Mouse (Mus musculus) hindbrain, embryonic 10.5 days (tissue): Measurements from ENCODE around the gene Kif26a. TPM values are rescaled to one million over a fixed set of nuclear protein-coding genes. Genes with fewer than 3 reads are reported as not detected.

Source experiments
- DNase-seq: peaks from one replicate; pipeline ENCODE4 v3.0.0-alpha.2; 2017; ENCODE audit warnings: low spot score
- H3K27ac ChIP-seq: fragments of 300-500 bp; sonication (generic); 2 replicates; pipeline ENCODE4 v1.5.1; 2016; ENCODE audit warnings: mild to moderate bottlenecking, moderate library complexity
- H3K27me3 ChIP-seq: fragments of 300-500 bp; sonication (generic); 2 replicates; pipeline ENCODE4 v1.6.1; 2016; ENCODE audit warnings: mild to moderate bottlenecking; ENCODE audit not compliant: poor library complexity, insufficient read depth, severe bottlenecking
- H3K36me3 ChIP-seq: fragments of 300-500 bp; sonication (generic); 2 replicates; pipeline ENCODE4 v1.6.1; 2016; ENCODE audit warnings: mild to moderate bottlenecking, moderate library complexity
- H3K4me1 ChIP-seq: fragments of 300-500 bp; sonication (generic); replicated peaks from 2 replicates; pipeline ENCODE4 v1.6.1; 2016; ENCODE audit warnings: mild to moderate bottlenecking
- H3K4me3 ChIP-seq: fragments of 300-500 bp; sonication (generic); 2 replicates; pipeline ENCODE4 v1.5.1; 2016; ENCODE audit warnings: mild to moderate bottlenecking, moderate library complexity
- H3K9me3 ChIP-seq: fragments of 300-500 bp; sonication (generic); 2 replicates; pipeline ENCODE4 v1.6.1; 2016; ENCODE audit warnings: mild to moderate bottlenecking, moderate library complexity
- WGBS: fragments of 180-500 bp; shearing (Covaris S2); methylation state at CpG from one replicate; pipeline ENCODE4 v1.1.7; 2016; 5-methylcytosine and 5-hydroxymethylcytosine counted together
- polyA plus RNA-seq: library from polyadenylated mRNA; unstranded; fragments of >200 nt; fragmentation: Nextera tagmentation; extraction: Ambion mirVana; gene quantifications from 2 replicates; pipeline ENCODE4 v1.2.1, GENCODE M21; 2016

Gene Kif26a
- polyA plus RNA-seq, 1 experiment from 2014 or later, result 3.1 TPM

GRCm38 (mm10) chr12:112141300-112141699 is 4.7 kb upstream of the Kif26a start:
- DNase-seq, result peak; percentile 60
- no peaks in the 10 kb centered on the region for H3K36me3 ChIP-seq
- no peaks in the 10 kb centered on the region for H3K9me3 ChIP-seq
- WGBS, result 6% methylated on average over 6 of the region's 6 CpGs
- no peak overlapping the region for H3K4me3 ChIP-seq
- H3K4me1 ChIP-seq, result peaks cover 47% of the 10 kb centered on the region
- H3K27ac ChIP-seq, result no peak overlapping the region
- peaks cover 64% of the 10 kb centered on the region for H3K27me3 ChIP-seq

- H3K4me1 ChIP-seq, result peaks cover 67% of the 10 kb centered on the region
- 4% methylated on average over 14 of the region's 14 CpGs for WGBS
- H3K9me3 ChIP-seq, result no peaks in the 10 kb centered on the region
- peaks cover 79% of the 10 kb centered on the region for H3K27me3 ChIP-seq
- H3K27ac ChIP-seq, result no peak overlapping the region
- peak; percentile 59 for DNase-seq
- no peaks in the 10 kb centered on the region for H3K36me3 ChIP-seq
- H3K4me3 ChIP-seq, result peak overlapping the region; percentile 61
Measured at GRCm38 (mm10) chr12:112143116-112143832, 2.7 kb upstream of the Kif26a start.

- DNase-seq, result peak; percentile 46
- Histone ChIP-seq H3K36me3 (0 out of 2 replicates have a peak, but pooled peaks cover 2% of the 10 kb centered on the region), H3K27me3 (peaks cover 85% of the 10 kb centered on the region), H3K4me3 (peak overlapping the region; percentile 61), H3K9me3 (no peaks in the 10 kb centered on the region), H3K4me1 (peaks cover 72% of the 10 kb centered on the region), H3K27ac (peak overlapping the region; percentile 89)
- under 1% methylated on average over 52 of the region's 52 CpGs for WGBS
Measured at GRCm38 (mm10) chr12:112143833-112144201, 2.2 kb upstream of the Kif26a start.

- peak overlapping the region; percentile 89 for H3K27ac ChIP-seq
- H3K36me3 ChIP-seq, result 0 out of 2 replicates have a peak, but pooled peaks cover 3% of the 10 kb centered on the region
- H3K4me1 ChIP-seq, result peaks cover 80% of the 10 kb centered on the region
- peak overlapping the region; percentile 61 for H3K4me3 ChIP-seq
- WGBS, result under 1% methylated on average over 46 of the region's 46 CpGs
- peaks cover 92% of the 10 kb centered on the region for H3K27me3 ChIP-seq
- no peaks in the 10 kb centered on the region for H3K9me3 ChIP-seq
- no peak for DNase-seq
Measured at GRCm38 (mm10) chr12:112144377-112145115, 1.5 kb upstream of the Kif26a start.

GRCm38 (mm10) chr12:112145211-112145874 is 665 bp upstream of the Kif26a start:
- under 1% methylated on average over 37 of the region's 37 CpGs for WGBS
- DNase-seq, result peak; percentile 91
- Histone ChIP-seq H3K9me3 (no peaks in the 10 kb centered on the region), H3K36me3 (0 out of 2 replicates have a peak, but pooled peaks cover 3% of the 10 kb centered on the region), H3K4me3 (peak overlapping the region; percentile 61), H3K27ac (peak overlapping the region; percentile 89), H3K27me3 (peaks cover 96% of the 10 kb centered on the region), H3K4me1 (peaks cover 87% of the 10 kb centered on the region)

GRCm38 (mm10) chr12:112147365-112147764 is 1.4 kb downstream of the Kif26a start:
- Histone ChIP-seq H3K27ac (peak overlapping the region; percentile 89), H3K36me3 (0 out of 2 replicates have a peak, but pooled peaks cover 3% of the 10 kb centered on the region), H3K27me3 (peaks cover 86% of the 10 kb centered on the region), H3K9me3 (no peaks in the 10 kb centered on the region), H3K4me1 (peaks cover 96% of the 10 kb centered on the region), H3K4me3 (peak overlapping the region; percentile 61)
- WGBS, result 23% methylated on average over 5 of the region's 5 CpGs
- DNase-seq, result no peak

- WGBS, result 59% methylated on average over 7 of the region's 7 CpGs
- Histone ChIP-seq H3K4me3 (no peak overlapping the region), H3K4me1 (peaks cover 100% of the 10 kb centered on the region), H3K27me3 (peaks cover 81% of the 10 kb centered on the region), H3K27ac (peak overlapping the region; percentile 42; the same call in 1 of the 2 replicates), H3K9me3 (no peaks in the 10 kb centered on the region), H3K36me3 (0 out of 2 replicates have a peak, but pooled peaks cover 3% of the 10 kb centered on the region)
- DNase-seq, result no peak
Measured at GRCm38 (mm10) chr12:112150011-112150410, 4.0 kb downstream of the Kif26a start.

GRCm38 (mm10) chr12:112151244-112151979 is 5.4 kb downstream of the Kif26a start:
- Histone ChIP-seq H3K36me3 (0 out of 2 replicates have a peak, but pooled peaks cover 3% of the 10 kb centered on the region), H3K27ac (peak overlapping the region; percentile 80), H3K4me3 (peak overlapping the region; percentile 20; the same call in 1 of the 2 replicates), H3K27me3 (peaks cover 76% of the 10 kb centered on the region), H3K9me3 (no peaks in the 10 kb centered on the region), H3K4me1 (peaks cover 100% of the 10 kb centered on the region)
- WGBS, result 38% methylated on average over 12 of the region's 12 CpGs
- DNase-seq, result peak; percentile 70

GRCm38 (mm10) chr12:112151980-112152362 is 6.0 kb downstream of the Kif26a start:
- peaks cover 76% of the 10 kb centered on the region for H3K27me3 ChIP-seq
- WGBS, result 29% methylated on average over 6 of the region's 6 CpGs
- H3K4me1 ChIP-seq, result peaks cover 100% of the 10 kb centered on the region
- peaks cover 6% of the 10 kb centered on the region; the same call in 1 of the 2 replicates for H3K36me3 ChIP-seq
- H3K9me3 ChIP-seq, result no peaks in the 10 kb centered on the region
- no peak for DNase-seq
- peak overlapping the region; percentile 80 for H3K27ac ChIP-seq
- H3K4me3 ChIP-seq, result no peak overlapping the region

GRCm38 (mm10) chr12:112153597-112153996 is 7.6 kb downstream of the Kif26a start:
- H3K36me3 ChIP-seq, result peaks cover 21% of the 10 kb centered on the region
- H3K27me3 ChIP-seq, result peaks cover 76% of the 10 kb centered on the region
- peak overlapping the region; percentile 69 for H3K27ac ChIP-seq
- no peaks in the 10 kb centered on the region for H3K9me3 ChIP-seq
- WGBS, result 74% methylated on average over 12 of the region's 12 CpGs
- H3K4me1 ChIP-seq, result peaks cover 100% of the 10 kb centered on the region
- DNase-seq, result no peak
- no peak overlapping the region for H3K4me3 ChIP-seq

- H3K4me3 ChIP-seq, result no peak overlapping the region
- no peaks in the 10 kb centered on the region for H3K9me3 ChIP-seq
- H3K27ac ChIP-seq, result peak overlapping the region; percentile 86
- WGBS, result 44% methylated on average over 5 of the region's 5 CpGs
- no peak for DNase-seq
- H3K4me1 ChIP-seq, result peaks cover 98% of the 10 kb centered on the region
- peaks cover 26% of the 10 kb centered on the region for H3K36me3 ChIP-seq
- peaks cover 76% of the 10 kb centered on the region for H3K27me3 ChIP-seq
Measured at GRCm38 (mm10) chr12:112154476-112154875, 8.5 kb downstream of the Kif26a start.
